Mouse (Mus musculus): ENCODE measurements around the gene Elac2. TPM values are rescaled to one million over a fixed set of nuclear protein-coding genes. Genes with fewer than 3 reads are reported as not detected.

Gene Elac2
- polyA plus RNA-seq (2015; fragmentation: Nextera tagmentation; extraction: Ambion mirVana): 24.1 and 26.9 TPM in 2 replicates

DNA sequence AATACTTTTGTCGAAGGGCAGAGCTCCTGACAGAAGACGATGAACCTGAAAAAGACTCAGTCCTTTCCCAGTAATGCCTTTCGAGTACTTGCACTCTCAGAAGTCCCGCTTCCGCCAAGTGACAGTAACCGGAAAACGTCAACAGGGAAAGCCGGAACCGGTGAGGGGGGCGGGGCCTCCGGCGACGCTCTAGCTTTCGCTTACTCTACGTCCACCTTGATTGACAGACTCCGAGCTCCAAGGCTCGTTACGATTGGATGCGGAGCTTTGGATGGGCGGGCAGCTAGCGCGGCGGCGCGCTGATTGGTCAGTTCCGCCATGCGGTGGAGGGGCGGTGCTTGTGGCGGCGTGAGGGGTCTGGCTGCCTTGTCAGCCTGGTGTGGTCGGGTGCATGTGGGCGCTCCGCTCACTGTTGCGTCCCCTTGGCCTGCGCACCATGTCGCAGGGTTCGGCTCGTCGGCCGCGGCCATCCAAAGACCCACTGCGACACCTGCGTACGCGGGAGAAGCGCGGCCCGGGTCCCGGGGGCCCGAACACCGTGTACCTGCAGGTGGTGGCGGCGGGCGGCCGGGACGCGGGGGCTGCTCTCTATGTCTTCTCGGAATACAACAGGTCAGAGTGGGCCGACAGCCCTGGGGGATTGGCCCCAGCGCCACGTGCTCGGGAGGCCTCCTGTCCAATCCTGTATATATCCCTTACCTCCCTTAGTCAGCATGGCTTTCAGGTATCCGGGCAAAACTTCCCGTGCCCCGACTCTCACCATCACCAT lies at the start of gene Elac2:
TSS of gene Elac2 (plus strand) at position 319 of the 769 bp plus-strand sequence.
- Histone ChIP-seq H3K27ac (no peak within 1 kb of the TSS), H3K9ac (peak within 1 kb of the TSS; percentile 53), H3K36me3 (peaks cover 14% of the 10 kb centered on the region), H3K4me1 (peaks cover 8% of the 10 kb centered on the region; the same call in 1 of the 2 replicates), H3K4me3 (replicated peaks) (peak within 1 kb of the TSS; percentile 87), H3K27me3 (replicated peaks) (0 out of 2 replicates have a peak, but pooled peaks cover 3% of the 10 kb centered on the region), H3K9me3 (no peaks in the 10 kb centered on the region), H3K4me2 (peak within 1 kb of the TSS; percentile 80)
- ATAC-seq (ENCODE audit: insufficient read depth, low FRiP score, low read depth): peak; percentile 100
- WGBS: under 1% methylated on average over 65 of the region's 65 CpGs

DNA sequence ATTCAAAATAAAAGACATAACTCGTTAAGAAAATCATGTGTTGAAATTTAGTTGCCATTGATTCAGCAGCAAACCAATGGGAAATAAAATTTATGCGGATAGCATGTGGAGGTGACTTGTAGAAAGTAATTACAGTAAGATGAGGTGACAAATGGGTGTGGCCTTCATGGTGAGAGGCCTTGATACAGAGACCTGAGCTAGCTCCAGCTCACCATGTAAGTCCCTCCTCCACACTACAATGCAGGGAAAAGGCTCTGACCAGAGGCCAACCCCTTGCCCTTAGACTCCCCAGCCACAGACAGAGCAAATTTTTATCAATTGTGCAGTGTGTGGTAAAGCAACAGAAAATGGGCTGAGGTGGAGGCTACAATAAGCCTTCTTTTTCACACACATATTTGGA lies 49.7 kb upstream of the Elac2 start:
- WGBS: 92% methylated on average over 2 of the region's 2 CpGs
- H3K4me1 ChIP-seq: no peaks in the 10 kb centered on the region
- no peak overlapping the region for H3K9ac ChIP-seq
- no peaks in the 10 kb centered on the region for H3K9me3 ChIP-seq
- peak; percentile 56; the same call in 1 of the 2 replicates for ATAC-seq (ENCODE audit: insufficient read depth, low FRiP score, low read depth)
- no peak overlapping the region for H3K27ac ChIP-seq
- no peaks in the 10 kb centered on the region for H3K36me3 ChIP-seq
- no peaks in the 10 kb centered on the region for H3K27me3 ChIP-seq (replicated peaks)
- no peak overlapping the region for H3K4me2 ChIP-seq
- no peak overlapping the region for H3K4me3 ChIP-seq (replicated peaks)

DNA sequence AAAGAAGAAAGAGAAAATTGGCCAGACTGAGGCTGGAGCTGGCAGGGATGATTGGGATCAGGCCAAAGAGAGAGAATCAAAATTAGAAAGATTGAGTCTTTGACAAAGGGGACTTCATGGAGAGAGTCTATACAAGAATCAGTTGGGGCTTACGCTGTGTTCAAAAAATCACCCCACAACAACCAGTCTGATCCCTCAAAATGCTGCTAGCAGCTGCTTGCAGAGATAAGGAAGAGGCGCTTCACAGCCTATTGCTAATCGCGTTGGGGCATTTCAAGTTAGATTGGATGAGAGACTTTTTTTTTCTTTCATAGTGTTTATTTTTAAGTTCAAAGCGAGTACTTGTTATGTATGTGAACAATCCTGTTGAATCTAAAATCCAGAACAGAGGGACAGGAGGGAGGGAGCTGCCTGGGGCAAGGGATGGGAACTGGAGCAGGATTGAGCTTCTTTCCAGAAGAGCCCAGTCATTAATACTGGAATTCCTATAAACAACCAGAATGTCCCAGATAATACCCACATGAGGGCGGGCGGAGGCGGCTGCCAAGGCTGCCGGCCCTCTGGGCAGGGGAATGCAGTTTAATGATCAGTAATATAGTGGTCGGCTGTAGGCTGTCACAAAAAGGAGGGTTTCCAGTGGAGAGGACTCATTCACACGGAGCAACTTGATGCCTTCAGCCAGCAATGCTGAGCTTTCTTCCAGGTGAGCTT lies 47.6 kb upstream of the Elac2 start:
- H3K4me3 ChIP-seq (replicated peaks): no peak overlapping the region
- H3K27me3 ChIP-seq (replicated peaks): no peaks in the 10 kb centered on the region
- peak; percentile 76; the same call in 1 of the 2 replicates for ATAC-seq (ENCODE audit: insufficient read depth, low FRiP score, low read depth)
- H3K4me2 ChIP-seq: no peak overlapping the region
- no peak overlapping the region for H3K27ac ChIP-seq
- 56% methylated on average over 11 of the region's 11 CpGs for WGBS
- no peaks in the 10 kb centered on the region for H3K9me3 ChIP-seq
- no peaks in the 10 kb centered on the region for H3K36me3 ChIP-seq
- no peaks in the 10 kb centered on the region for H3K4me1 ChIP-seq
- no peak overlapping the region for H3K9ac ChIP-seq

DNA sequence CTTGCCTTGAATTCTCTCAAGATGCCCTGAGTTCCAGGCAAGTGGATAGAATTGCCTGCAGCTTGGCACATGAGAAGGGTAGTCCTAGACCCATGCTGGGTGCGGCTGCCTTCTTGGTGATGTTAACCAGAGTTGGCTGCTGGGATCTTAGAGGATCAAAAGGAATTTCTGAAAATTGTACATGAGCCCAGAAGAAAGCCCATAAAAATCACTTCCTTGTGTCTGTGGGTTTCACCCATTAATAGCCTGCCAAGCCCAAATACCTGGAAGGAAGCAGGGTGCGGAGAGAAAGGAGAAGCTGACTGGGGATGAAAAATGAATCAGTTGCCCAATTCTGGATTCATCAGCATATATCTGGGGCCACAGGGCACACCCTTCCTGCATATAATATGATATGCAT lies 41.6 kb upstream of the Elac2 start:
- Histone ChIP-seq H3K4me2 (no peak overlapping the region), H3K27ac (no peak overlapping the region), H3K36me3 (no peaks in the 10 kb centered on the region), H3K27me3 (replicated peaks) (no peaks in the 10 kb centered on the region), H3K9ac (no peak overlapping the region), H3K9me3 (no peaks in the 10 kb centered on the region), H3K4me3 (replicated peaks) (no peak overlapping the region), H3K4me1 (no peaks in the 10 kb centered on the region)
- no peak for ATAC-seq (ENCODE audit: insufficient read depth, low FRiP score, low read depth)
- 83% methylated on average over 2 of the region's 2 CpGs for WGBS

DNA sequence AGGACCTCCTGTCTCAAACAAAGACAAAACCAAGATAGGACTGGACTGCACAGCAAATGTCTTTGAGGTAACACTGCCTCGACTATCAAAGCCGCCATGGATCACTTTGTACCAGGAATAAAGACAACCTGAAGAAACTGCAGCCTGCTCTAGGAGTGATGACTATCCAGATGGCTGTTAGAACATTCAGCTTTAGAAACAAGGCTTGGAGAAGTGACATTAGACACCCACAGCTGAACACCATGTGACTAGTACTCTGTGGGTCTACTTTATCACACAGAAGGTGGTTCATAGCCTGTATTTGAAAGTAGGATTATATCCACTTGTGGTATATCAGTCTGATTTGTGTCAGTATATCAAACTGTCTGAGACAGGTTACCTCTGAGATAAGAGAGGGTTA lies 37.6 kb upstream of the Elac2 start:
- no peaks in the 10 kb centered on the region for H3K27me3 ChIP-seq (replicated peaks)

DNA sequence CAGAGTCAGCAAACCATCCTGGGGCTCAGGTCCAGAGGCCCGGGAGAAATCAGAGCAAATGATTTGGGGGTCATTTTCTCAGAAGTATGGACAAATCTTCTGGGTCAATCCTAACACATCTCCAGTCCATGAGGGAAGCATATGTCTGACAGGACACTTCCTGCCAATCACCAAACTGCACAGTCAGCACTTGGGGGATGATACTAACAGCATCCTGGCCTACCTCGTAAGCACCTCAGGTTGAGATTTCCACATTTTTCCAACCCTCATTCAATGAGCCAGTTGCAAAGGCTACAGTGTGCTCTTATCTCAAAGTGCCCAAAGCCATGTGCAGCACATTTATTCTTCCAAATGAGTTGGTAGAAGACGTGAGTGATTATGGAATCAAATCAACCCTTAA lies 29.1 kb upstream of the Elac2 start:
- WGBS: 77% methylated on average over 3 of the region's 3 CpGs
- ATAC-seq (ENCODE audit: insufficient read depth, low FRiP score, low read depth): no peak
- Histone ChIP-seq H3K9me3 (no peaks in the 10 kb centered on the region), H3K36me3 (no peaks in the 10 kb centered on the region), H3K27me3 (replicated peaks) (no peaks in the 10 kb centered on the region), H3K4me3 (replicated peaks) (no peak overlapping the region), H3K9ac (no peak overlapping the region), H3K4me2 (no peak overlapping the region), H3K27ac (no peak overlapping the region), H3K4me1 (no peaks in the 10 kb centered on the region)

More for the DNA sequence above, 37.6 kb upstream of the Elac2 start:
- no peak overlapping the region for H3K9ac ChIP-seq
- no peaks in the 10 kb centered on the region for H3K4me1 ChIP-seq
- H3K27ac ChIP-seq: no peak overlapping the region
- no peaks in the 10 kb centered on the region for H3K36me3 ChIP-seq
- no peak for ATAC-seq (ENCODE audit: insufficient read depth, low FRiP score, low read depth)
- 85% methylated on average over 2 of the region's 2 CpGs for WGBS
- no peaks in the 10 kb centered on the region for H3K9me3 ChIP-seq
- H3K4me3 ChIP-seq (replicated peaks): no peak overlapping the region
- H3K4me2 ChIP-seq: no peak overlapping the region

DNA sequence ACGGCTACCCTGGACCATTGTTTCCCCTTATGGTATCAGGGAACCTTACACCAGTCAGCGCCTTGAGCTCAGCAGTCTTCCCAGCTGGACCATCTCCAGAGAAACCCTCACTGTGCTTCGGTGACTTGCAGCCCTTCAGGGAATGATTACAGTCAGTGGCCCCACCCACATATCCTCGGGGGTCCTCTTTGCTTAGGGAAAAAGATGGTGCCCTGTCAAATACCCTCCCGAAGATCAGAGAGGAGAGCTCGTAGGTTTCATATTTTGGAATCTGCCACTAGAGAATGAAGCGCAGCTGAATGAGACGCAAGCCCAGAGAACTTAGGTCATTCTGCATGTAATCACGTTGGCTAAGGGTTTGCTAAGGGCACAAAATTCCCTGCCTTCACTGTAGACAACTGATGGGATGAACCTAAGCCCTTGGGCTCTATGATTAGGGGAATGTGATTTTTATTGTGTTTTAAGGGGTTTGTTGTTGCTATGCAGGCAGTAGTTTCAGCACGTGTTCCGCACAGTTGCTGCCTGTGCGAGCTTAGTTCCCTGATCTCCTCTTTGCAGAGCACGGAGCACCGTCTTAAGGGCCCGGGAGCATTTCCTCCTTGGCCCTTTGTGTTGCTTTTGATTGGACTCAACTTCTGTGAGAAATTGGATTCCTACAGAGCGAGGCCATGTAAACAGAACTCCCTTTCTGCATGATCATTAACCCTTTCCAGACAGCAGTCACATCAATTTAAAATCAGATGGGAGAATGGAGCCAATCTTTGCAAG lies 21.7 kb upstream of the Elac2 start:
- 5% methylated on average over 16 of the region's 16 CpGs for WGBS
- H3K27me3 ChIP-seq (replicated peaks): no peaks in the 10 kb centered on the region

DNA sequence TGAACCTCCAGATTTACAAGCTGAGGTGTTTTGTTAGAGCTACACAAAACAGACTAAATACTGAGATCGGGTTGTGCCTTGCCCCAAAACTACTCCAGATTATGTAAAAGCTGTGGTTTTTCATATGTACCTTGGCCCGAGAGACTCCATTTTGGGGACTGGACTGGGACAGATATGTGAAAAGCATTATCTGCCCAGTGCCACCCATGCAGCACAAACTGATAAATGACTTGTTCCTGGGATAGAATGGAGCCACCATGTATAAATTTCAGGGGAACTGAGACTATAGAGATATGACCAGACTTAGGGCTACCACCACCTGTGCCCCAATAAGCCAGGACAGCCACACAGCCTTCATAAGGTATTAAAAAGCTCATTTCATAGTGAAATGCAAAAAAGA lies 16.2 kb upstream of the Elac2 start:
- Histone ChIP-seq H3K9me3 (no peaks in the 10 kb centered on the region), H3K9ac (no peak overlapping the region), H3K4me3 (replicated peaks) (no peak overlapping the region), H3K36me3 (no peaks in the 10 kb centered on the region), H3K4me1 (peaks cover 3% of the 10 kb centered on the region; the same call in 1 of the 2 replicates), H3K27me3 (replicated peaks) (no peaks in the 10 kb centered on the region), H3K4me2 (no peak overlapping the region), H3K27ac (no peak overlapping the region)
- WGBS: 84% methylated on average over 2 of the region's 2 CpGs
- peak; percentile 22; the same call in 1 of the 2 replicates for ATAC-seq (ENCODE audit: insufficient read depth, low FRiP score, low read depth)

More for the DNA sequence above, 21.7 kb upstream of the Elac2 start:
- Histone ChIP-seq H3K27ac (0 out of 2 replicates have a peak overlapping the region, but pooled peaks have one; percentile 41), H3K9ac (no peak overlapping the region), H3K9me3 (no peaks in the 10 kb centered on the region), H3K4me3 (replicated peaks) (peak overlapping the region; percentile 18), H3K4me1 (peaks cover 13% of the 10 kb centered on the region), H3K36me3 (no peaks in the 10 kb centered on the region), H3K4me2 (peak overlapping the region; percentile 52)
- peak; percentile 22; the same call in 1 of the 2 replicates for ATAC-seq (ENCODE audit: insufficient read depth, low FRiP score, low read depth)

DNA sequence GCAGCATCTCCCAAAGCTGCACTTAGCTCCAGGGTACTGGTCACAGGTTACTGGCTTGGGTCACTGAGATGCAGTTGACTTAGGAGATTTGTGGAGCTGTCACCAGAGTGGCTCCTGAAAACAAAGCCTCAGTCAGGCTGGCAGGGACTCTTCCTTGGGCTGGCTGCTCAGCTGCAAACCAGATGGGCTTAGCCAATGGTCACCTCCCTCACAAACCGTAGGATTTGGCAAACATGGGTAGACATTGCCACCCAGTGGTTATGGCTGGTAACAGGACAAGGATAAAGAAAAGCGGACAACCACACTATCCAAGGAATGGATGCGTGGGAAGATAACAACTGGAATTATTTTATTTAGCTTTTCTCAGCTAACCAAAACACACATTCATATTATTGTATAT lies 10.3 kb upstream of the Elac2 start:
- no peaks in the 10 kb centered on the region for H3K27me3 ChIP-seq (replicated peaks)
- no peaks in the 10 kb centered on the region for H3K36me3 ChIP-seq
- H3K9me3 ChIP-seq: no peaks in the 10 kb centered on the region
- H3K4me2 ChIP-seq: no peak overlapping the region
- 5% methylated on average over 3 of the region's 3 CpGs for WGBS
- no peak overlapping the region for H3K9ac ChIP-seq
- no peak overlapping the region for H3K4me3 ChIP-seq (replicated peaks)
- no peaks in the 10 kb centered on the region for H3K4me1 ChIP-seq
- no peak overlapping the region for H3K27ac ChIP-seq
- peak; percentile 73 for ATAC-seq (ENCODE audit: insufficient read depth, low FRiP score, low read depth)

DNA sequence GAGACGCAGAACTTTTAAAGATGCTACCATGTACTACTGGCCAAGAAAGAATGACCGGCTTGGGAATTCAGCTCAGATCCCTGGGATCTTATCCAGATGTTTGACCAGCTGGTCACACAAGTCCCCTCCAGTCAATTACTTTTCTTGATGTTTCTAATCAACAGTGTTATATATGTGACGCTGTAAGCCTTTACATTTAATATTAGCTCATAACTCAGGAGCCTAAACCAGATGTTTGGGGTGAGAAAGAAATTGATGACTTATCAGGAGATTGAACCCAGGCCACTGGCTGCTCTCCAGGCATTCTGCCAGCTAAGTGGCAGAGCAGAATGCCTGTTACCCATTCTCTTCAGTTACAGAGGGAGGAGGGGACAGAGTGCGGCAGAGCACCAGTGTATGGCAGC lies 9.9 kb upstream of the Elac2 start:
- no peak overlapping the region for H3K4me3 ChIP-seq (replicated peaks)
- 41% methylated on average over 4 of the region's 4 CpGs for WGBS
- H3K4me2 ChIP-seq: no peak overlapping the region
- 0 out of 2 replicates have a peak overlapping the region, but pooled peaks have one; percentile 37 for H3K27ac ChIP-seq
- H3K36me3 ChIP-seq: no peaks in the 10 kb centered on the region
- no peaks in the 10 kb centered on the region for H3K27me3 ChIP-seq (replicated peaks)
- no peak overlapping the region for H3K9ac ChIP-seq
- H3K4me1 ChIP-seq: no peaks in the 10 kb centered on the region
- no peaks in the 10 kb centered on the region for H3K9me3 ChIP-seq
- ATAC-seq (ENCODE audit: insufficient read depth, low FRiP score, low read depth): no peak

DNA sequence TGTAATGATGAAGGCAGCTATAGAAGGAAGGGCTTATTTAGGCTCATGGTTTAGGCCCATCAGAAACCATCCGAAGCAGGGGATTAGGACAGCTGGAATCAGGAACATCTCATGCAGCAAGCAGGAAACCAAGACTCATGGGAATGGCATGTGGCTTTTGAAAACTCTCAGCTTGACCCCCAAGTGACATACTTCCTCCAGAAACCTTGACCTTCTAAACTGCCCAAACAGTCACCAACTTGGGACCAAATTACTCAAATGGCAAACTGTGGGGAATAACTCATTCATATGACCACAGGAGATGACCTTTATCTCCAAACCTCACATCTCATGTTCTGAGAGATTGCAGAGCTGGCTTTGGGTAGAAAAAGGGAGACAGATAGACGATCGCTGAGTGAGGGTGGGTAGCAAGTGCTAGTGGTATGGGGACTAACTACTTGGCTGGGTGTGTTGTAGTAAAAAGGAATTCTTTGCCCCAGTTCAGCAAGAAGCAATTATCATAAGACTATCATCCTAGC lies 7.3 kb upstream of the Elac2 start:
- H3K36me3 ChIP-seq: no peaks in the 10 kb centered on the region
- no peak for ATAC-seq (ENCODE audit: insufficient read depth, low FRiP score, low read depth)
- WGBS: 50% methylated on average over 3 of the region's 3 CpGs
- no peak overlapping the region for H3K27ac ChIP-seq
- H3K27me3 ChIP-seq (replicated peaks): 0 out of 2 replicates have a peak, but pooled peaks cover 3% of the 10 kb centered on the region
- no peaks in the 10 kb centered on the region for H3K4me1 ChIP-seq
- H3K4me2 ChIP-seq: no peak overlapping the region
- H3K4me3 ChIP-seq (replicated peaks): no peak overlapping the region
- no peak overlapping the region for H3K9ac ChIP-seq
- no peaks in the 10 kb centered on the region for H3K9me3 ChIP-seq
